Mouse (Mus musculus) heart, adult 8-10 months (tissue): ENCODE results near the gene Hist1h3b. TPM values are rescaled to one million over a fixed set of nuclear protein-coding genes. Genes with fewer than 3 reads are reported as not detected.

Experiments used
- DNase-seq: peaks from one replicate; pipeline ENCODE4 v3.0.0; 2022; ENCODE audit warnings: low spot score
- total RNA-seq, 4 experiments: library from RNA; stranded (reverse); gene quantifications; 2 replicates each; pipeline ENCODE4 v1.2.4; 2022

Gene Hist1h3b
- total RNA-seq, 4 experiments from 2014 or later = 2.4 to 16.9 (median 4.5) TPM

DNA sequence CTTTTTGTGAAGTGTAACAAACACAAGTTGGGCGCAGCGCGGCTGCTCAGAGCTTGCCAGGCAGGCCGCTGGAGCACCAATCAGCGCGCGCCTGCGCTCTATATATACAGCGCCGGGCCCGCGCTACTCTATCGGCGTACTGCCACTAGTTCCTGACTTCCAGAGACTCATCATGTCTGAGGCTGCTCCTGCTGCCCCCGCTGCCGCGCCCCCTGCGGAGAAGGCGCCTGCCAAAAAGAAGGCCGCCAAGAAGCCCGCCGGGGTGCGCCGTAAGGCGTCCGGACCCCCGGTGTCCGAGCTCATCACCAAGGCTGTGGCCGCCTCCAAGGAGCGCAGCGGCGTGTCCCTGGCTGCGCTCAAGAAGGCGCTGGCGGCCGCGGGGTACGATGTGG, 13.4 kb upstream of the Hist1h3b start, which contains the start of gene Hist1h1c:
Gene Hist1h1c (plus strand): TSS at position 132 of the 392 bp plus-strand sequence.
- peak; percentile 89 for DNase-seq

- peak; percentile 98 for DNase-seq
Measured at GRCm38 (mm10) chr13:23739069-23739921, 12.8 kb upstream of the Hist1h3b start.

DNA sequence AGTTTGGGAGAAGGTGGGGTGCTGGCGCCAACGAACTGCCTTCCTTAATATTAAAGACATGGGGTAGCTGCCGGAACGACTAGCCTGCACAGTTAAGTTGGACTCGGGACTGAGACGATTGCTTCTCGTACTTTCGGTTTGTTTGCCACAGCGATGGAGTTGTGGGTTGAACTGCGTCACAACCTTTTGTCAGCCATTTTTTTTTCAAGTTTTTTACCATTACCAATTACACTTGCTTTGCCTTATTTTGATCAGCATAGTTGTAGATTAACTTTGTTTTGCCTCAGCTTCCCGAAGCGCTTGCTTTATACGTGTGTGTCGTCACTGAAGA, 12.2 kb upstream of the Hist1h3b start:
- DNase-seq = no peak

- no peak for DNase-seq
Measured at GRCm38 (mm10) chr13:23740256-23740840, 11.7 kb upstream of the Hist1h3b start.

- no peak for DNase-seq
Measured at GRCm38 (mm10) chr13:23740910-23741309, 11.2 kb upstream of the Hist1h3b start.

DNA sequence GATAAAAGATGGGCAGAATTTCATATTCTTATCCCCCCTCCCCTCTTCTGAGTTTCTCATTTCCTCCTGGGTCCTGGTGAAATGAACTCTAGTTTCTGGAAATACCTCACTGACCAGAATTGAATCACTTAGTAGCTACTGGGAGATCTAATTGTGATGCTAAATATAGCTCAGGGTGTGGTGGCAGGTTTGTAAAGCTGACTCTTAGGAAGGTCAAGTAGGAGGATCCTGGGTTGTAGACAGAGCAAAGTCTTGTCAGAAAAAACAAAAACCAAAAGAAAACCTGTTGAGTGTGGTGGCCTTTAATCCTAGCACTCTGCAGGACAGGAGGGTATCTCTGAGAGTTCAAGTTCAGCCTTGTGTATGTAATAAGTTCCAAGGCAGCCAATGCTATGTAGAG, 10.1 kb upstream of the Hist1h3b start:
- no peak for DNase-seq

GRCm38 (mm10) chr13:23743215-23743614, 8.9 kb upstream of the Hist1h3b start:
- no peak for DNase-seq

- DNase-seq = no peak
Measured at GRCm38 (mm10) chr13:23743963-23744362, 8.1 kb upstream of the Hist1h3b start.

DNA sequence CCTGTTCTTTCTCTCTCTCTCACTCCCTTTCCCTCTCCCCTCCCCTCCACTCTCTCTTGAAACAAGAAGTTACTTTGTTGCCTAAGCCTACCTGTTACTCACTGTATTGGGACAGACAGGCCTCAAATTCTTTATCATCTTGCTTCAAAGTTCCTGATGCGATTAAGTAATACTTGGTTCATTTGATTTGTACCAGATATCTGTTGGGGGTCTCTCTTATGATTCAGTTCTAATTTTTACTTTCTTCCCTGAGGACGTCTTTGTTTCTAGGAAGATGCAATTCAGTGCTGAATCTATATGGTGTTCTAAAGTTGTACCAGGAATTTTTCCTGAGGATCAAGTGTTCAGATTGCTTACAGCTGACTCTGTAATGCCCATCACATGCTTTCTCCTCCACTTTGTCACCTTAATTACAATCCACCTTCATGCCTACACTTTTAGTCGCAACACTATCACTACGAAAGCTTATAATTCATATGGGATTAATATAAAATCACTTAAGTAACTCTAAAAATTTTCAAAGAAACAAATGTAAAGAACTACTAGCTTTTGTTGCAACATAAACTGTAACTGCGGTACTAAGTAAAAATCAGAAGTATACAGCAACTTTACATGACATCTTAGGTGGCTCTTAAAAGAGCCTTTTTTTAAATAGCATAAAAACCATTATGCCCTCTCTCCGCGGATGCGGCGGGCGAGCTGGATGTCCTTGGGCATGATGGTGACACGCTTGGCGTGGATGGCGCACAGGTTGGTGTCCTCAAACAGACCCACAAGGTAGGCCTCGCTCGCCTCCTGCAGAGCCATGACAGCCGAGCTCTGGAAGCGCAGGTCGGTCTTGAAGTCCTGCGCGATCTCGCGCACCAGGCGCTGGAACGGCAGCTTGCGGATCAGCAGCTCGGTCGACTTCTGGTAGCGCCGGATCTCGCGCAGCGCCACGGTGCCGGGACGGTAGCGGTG, 7.4 kb upstream of the Hist1h3b start:
- DNase-seq = no peak

- DNase-seq = peak; percentile 87
Measured at GRCm38 (mm10) chr13:23745381-23746161, 6.5 kb upstream of the Hist1h3b start, which contains the start of gene Hist1h3c. Gene Hist1h3c, minus strand, starts transcription at chr13:23745602.

DNA sequence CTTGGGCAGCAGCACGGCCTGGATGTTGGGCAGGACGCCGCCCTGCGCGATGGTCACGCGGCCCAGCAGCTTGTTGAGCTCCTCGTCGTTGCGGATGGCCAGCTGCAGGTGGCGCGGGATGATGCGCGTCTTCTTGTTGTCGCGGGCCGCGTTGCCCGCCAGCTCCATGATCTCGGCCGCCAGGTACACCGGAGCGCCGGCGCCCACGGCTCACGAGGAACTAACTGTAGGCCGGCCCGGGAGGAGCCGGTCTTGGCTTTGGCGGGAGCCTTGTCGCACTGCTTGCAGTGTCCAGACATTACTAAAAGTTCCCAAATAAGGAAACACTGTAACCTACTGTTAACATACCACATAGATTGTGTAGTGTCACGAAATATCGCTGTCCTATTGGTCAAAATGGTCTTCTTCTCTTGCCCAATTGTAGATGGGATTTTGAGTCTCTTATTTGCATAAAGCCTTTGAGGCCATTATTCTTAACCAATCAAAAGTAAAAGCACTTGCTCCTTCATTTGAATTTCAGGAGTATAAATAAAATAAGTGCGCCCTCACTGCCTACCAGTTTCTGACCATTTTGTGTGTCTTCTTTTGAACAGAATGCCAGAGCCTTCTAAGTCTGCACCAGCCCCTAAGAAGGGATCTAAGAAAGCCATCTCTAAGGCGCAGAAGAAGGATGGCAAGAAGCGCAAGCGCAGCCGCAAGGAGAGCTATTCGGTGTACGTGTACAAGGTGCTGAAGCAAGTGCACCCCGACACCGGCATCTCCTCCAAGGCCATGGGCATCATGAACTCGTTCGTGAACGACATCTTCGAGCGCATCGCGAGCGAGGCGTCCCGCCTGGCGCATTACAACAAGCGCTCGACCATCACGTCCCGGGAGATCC, 5.6 kb upstream of the Hist1h3b start, which contains the start of gene Hist1h2bb:
Gene Hist1h2bb (plus strand): TSS at position 534 of the 880 bp plus-strand sequence.
- DNase-seq = peak; percentile 94

DNA sequence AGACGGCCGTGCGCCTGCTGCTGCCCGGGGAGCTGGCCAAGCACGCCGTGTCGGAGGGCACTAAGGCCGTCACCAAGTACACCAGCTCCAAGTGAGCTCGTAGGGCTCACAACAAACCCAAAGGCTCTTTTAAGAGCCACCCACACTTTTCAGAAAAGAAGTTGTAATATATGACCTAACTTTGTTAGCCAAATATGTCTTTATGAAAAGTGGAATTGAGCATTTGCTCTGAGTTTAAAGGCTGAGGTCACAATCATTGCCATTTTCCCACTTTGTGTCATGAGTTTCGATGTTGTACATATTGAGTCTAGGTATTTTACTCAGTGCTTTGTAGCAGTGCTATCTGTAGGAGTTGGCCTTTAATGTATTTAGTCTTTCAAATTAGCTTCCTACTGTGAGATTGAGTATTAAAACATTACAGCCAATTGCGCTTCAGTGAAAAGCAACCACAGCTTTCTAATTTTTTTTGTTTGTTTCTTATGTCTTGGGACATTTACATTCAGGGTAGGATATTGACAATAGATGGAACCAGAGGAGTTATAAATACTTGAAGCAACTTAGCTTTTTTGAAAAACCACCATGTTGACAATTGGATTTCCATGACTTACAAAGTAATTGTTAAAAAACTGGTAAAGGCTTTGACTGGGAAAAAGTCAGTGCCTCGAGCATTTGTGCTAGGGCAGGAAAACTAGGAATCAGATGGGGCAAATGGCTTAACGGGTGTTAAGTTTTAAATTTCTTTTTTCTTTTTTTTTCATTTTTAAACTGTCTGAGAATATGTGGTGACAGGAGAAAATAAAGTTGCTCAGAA, 4.8 kb upstream of the Hist1h3b start:
- no peak for DNase-seq

DNA sequence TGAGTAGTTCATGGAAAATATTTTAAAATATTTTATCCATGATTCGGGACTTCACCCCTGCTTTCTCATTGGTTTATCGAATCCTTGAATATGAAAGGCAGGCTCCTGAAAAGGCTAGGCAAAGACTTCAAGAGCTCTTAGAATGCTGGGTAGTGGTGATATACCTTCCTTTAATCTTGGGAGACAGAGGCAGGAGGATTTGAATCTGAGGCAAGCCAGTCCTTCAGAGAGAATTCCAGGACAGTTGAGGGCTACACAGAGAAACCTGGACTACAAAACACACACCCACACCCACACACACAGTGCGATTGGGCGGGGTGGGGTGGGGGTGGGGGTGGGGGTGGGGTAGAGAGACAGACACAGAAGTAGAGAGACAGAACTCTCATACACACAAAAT, 4.2 kb upstream of the Hist1h3b start:
- no peak for DNase-seq

GRCm38 (mm10) chr13:23749563-23750121, 2.4 kb upstream of the Hist1h3b start:
- DNase-seq = no peak

DNA sequence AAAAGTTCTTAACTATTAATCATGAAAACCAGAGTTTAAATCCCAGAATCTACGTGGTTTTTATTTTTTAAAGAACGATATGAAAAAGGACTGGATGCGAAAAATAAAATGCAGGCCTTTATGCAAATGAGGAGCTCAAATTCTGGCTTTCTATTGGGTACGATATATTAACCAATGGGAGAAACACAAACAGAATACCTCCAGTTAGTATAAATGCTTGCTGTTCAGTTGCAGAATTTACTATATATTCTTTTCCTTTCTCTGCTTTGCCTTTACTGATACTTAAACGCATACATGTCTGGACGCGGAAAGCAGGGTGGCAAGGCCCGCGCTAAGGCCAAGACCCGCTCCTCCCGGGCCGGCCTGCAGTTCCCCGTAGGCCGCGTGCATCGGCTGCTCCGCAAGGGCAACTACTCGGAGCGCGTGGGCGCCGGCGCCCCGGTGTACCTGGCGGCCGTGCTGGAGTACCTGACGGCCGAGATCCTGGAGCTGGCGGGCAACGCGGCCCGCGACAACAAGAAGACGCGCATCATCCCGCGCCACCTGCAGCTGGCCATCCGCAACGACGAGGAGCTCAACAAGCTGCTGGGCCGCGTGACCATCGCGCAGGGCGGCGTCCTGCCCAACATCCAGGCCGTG, 1.1 kb upstream of the Hist1h3b start, which contains the start of gene Hist1h2ab:
Gene Hist1h2ab (plus strand): TSS at position 288 of the 639 bp plus-strand sequence.
- DNase-seq = peak; percentile 73

GRCm38 (mm10) chr13:23751478-23751956, 550 bp upstream of the Hist1h3b start:
- no peak for DNase-seq

DNA sequence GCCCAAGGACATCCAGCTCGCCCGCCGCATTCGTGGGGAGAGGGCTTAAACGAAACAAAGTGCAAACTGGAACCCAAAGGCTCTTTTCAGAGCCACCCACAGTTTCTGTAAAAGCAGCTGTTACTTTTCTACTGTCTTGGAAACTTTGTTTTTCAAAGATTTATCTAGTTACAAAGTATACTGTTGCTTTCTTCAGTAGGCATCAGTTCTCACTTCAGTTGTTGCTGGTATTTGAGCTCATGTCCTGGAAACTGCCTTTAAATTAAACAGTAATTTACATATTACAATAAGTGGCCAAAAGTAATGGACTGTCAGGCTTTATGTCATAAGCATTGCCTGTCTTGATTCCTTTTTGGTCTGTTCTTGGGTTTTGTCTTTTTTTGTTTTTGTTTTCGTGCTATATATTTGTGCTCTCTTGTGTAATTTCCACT, 690 bp downstream of the Hist1h3b start:
- no peak for DNase-seq
